Comparison of ENCODE assay signal across 23 mouse cellular contexts in genomic region chr19:18377466-18378089, GRCm38 (mm10).
"Had no signal": no experiment of that assay in that cellular context is flagged by ENCODE, and none has a peak within 500 bp of the region (broad histone marks: within the 10 kb centered on the region; RNA-seq: fewer than 3 reads in every experiment).

No protein-coding gene starts in this region.

- H3K9ac ChIP-seq: limb, embryonic 13.5 days; liver, embryonic 12.5 days; liver, embryonic 15.5 days; lung, embryonic 15.5 days; midbrain, embryonic 12.5 days; stomach, embryonic 15.5 days had no signal

- H3K27me3 ChIP-seq: limb, embryonic 13.5 days; liver, embryonic 12.5 days; liver, embryonic 15.5 days; lung, embryonic 15.5 days; megakaryocyte, embryonic 14.5 days; midbrain, embryonic 12.5 days; stomach, embryonic 15.5 days had no signal

- H3K4me3 ChIP-seq: layer of hippocampus, adult 2 months; limb, embryonic 10.5 days; limb, embryonic 13.5 days; liver, embryonic 12.5 days; liver, embryonic 15.5 days; lung, embryonic 15.5 days; megakaryocyte, embryonic 14.5 days; midbrain, embryonic 12.5 days; stomach, embryonic 15.5 days had no signal

- H3K4me1 ChIP-seq: limb, embryonic 10.5 days; limb, embryonic 13.5 days; liver, embryonic 12.5 days; liver, embryonic 15.5 days; lung, embryonic 15.5 days; megakaryocyte, embryonic 14.5 days; midbrain, embryonic 12.5 days; stomach, embryonic 15.5 days had no signal

- H3K4me2 ChIP-seq: limb, embryonic 13.5 days; liver, embryonic 12.5 days; liver, embryonic 15.5 days; lung, embryonic 15.5 days; midbrain, embryonic 12.5 days; stomach, embryonic 15.5 days had no signal

- DNase-seq: kidney, adult 18-20 months; kidney, adult 9 months; layer of hippocampus, adult 9-11 months; liver; lung, adult 18-20 months; lung, postnatal 10 days; lung, postnatal 36 days; right cerebral cortex, adult 18-20 months; right cerebral cortex, postnatal 14 days; right cerebral cortex, postnatal 4 days; spleen, adult 18-20 months; thymus, postnatal 25 days had no signal

- H3K9me3 ChIP-seq: limb, embryonic 10.5 days; limb, embryonic 13.5 days; liver, embryonic 12.5 days; liver, embryonic 15.5 days; lung, embryonic 15.5 days; megakaryocyte, embryonic 14.5 days; midbrain, embryonic 12.5 days; stomach, embryonic 15.5 days had no signal

- ATAC-seq: inflammation-experienced regulatory T-cells, adult 6 months; intestine, embryonic 16.5 days; liver, embryonic 12.5 days had no signal

- H3K27ac ChIP-seq: layer of hippocampus, adult 2 months; limb, embryonic 10.5 days; limb, embryonic 13.5 days; liver, embryonic 12.5 days; liver, embryonic 15.5 days; lung, embryonic 15.5 days; midbrain, embryonic 12.5 days; stomach, embryonic 15.5 days had no signal

- H3K36me3 ChIP-seq: limb, embryonic 10.5 days; limb, embryonic 13.5 days; liver, embryonic 12.5 days; liver, embryonic 15.5 days; lung, embryonic 15.5 days; midbrain, embryonic 12.5 days; stomach, embryonic 15.5 days had no signal
